In genomic region chr4:63846881-63847597, GRCm38 (mm10) we compare ENCODE assay signal across 20 mouse cellular contexts. TPM values are rescaled to one million over a fixed set of nuclear protein-coding genes. Genes with fewer than 3 reads are reported as not detected.
DNase-seq lines count a peak whose midpoint lies in the region; ATAC-seq and TF ChIP-seq lines count a peak whose summit lies in the region.
"Had no signal": no experiment of that assay in that cellular context is flagged by ENCODE, and none has a peak within 500 bp of the region (broad histone marks: within the 10 kb centered on the region; RNA-seq: fewer than 3 reads in every experiment).

No protein-coding gene starts in this region.

- H3K27me3 ChIP-seq in cerebellum, adult 2 months (ENCODE audit: control insufficient read depth, insufficient read depth, low read length), result no peaks in the 10 kb centered on the region
- no peaks in the 10 kb centered on the region for H3K27me3 ChIP-seq in forebrain, embryonic 12.5 days
- H3K27me3 ChIP-seq in midbrain, embryonic 16.5 days (ENCODE audit: control insufficient read depth, insufficient read depth, low read depth, low read length), result no peaks in the 10 kb centered on the region
- H3K27me3 ChIP-seq: heart, embryonic 15.5 days; hindbrain, embryonic 12.5 days had no signal

- H3K36me3 ChIP-seq in forebrain, embryonic 12.5 days (replicated peaks), result no peaks in the 10 kb centered on the region
- no peaks in the 10 kb centered on the region for H3K36me3 ChIP-seq in midbrain, embryonic 16.5 days (ENCODE audit: control insufficient read depth, insufficient read depth, low read length)
- H3K36me3 ChIP-seq: G1E; heart, embryonic 15.5 days; hindbrain, embryonic 12.5 days; midbrain, embryonic 10.5 days had no signal

- TF ChIP-seq CTCF in cerebellum, adult 2 months (IDR thresholded peaks at IDR 0.05; ENCODE audit: borderline replicate concordance, insufficient read depth, low read depth, low read length), result no peak

- peak; percentile 83 for ATAC-seq in cerebellum, adult (ENCODE audit: insufficient number of reproducible peaks, low FRiP score, low TSS enrichment)
- ATAC-seq in granulocyte monocyte progenitor cell, adult 5-6 weeks (replicated peaks; ENCODE audit: poor library complexity, severe bottlenecking), result peak; percentile 95
- ATAC-seq in forebrain, embryonic 12.5 days (ENCODE audit: low FRiP score), result no peak
- ATAC-seq in midbrain, embryonic 16.5 days, result no peak

- H3K9ac ChIP-seq in forebrain, embryonic 12.5 days, result no peak overlapping the region
- H3K9ac ChIP-seq in midbrain, embryonic 16.5 days (ENCODE audit: low read depth, low read length), result no peak overlapping the region
- H3K9ac ChIP-seq: heart, embryonic 15.5 days; hindbrain, embryonic 12.5 days; lung, embryonic 14.5 days had no signal

- TF ChIP-seq POLR2A in cerebellum, adult 2 months (IDR thresholded peaks at IDR 0.05; ENCODE audit: borderline replicate concordance, insufficient read depth, low read length), result no peak

- H3K4me3 ChIP-seq in cerebellum, adult 2 months (replicated peaks; ENCODE audit: insufficient read depth, low read depth, low read length), result no peak overlapping the region
- H3K4me3 ChIP-seq in forebrain, embryonic 12.5 days (replicated peaks), result no peak overlapping the region
- H3K4me3 ChIP-seq in midbrain, embryonic 16.5 days (ENCODE audit: low read depth, low read length), result no peak overlapping the region
- H3K4me3 ChIP-seq: heart, embryonic 15.5 days; hindbrain, embryonic 12.5 days; midbrain, embryonic 10.5 days had no signal

- H3K27ac ChIP-seq in cerebellum, adult 2 months (ENCODE audit: insufficient read depth, low read length), result no peak overlapping the region
- no peak overlapping the region for H3K27ac ChIP-seq in forebrain, embryonic 12.5 days
- no peak overlapping the region for H3K27ac ChIP-seq in midbrain, embryonic 16.5 days (ENCODE audit: low read length)
- H3K27ac ChIP-seq: heart, embryonic 15.5 days; hindbrain, embryonic 12.5 days; midbrain, embryonic 10.5 days had no signal

- 11% methylated on average over 3 of the region's 3 CpGs for whole genome bisulfite sequencing in cerebellum, adult 2 months
- 79% methylated on average over 3 of the region's 3 CpGs for WGBS in forebrain, embryonic 12.5 days
- WGBS in midbrain, embryonic 16.5 days, result 83% methylated on average over 3 of the region's 3 CpGs

- peaks cover 8% of the 10 kb centered on the region; the same call in 1 of the 2 replicates for H3K4me1 ChIP-seq in cerebellum, adult 2 months (ENCODE audit: control insufficient read depth, insufficient read depth, low read length)
- no peaks in the 10 kb centered on the region for H3K4me1 ChIP-seq in forebrain, embryonic 12.5 days
- H3K4me1 ChIP-seq in midbrain, embryonic 16.5 days (ENCODE audit: control insufficient read depth, insufficient read depth, low read length), result no peaks in the 10 kb centered on the region
- H3K4me1 ChIP-seq: heart, embryonic 15.5 days; hindbrain, embryonic 12.5 days; midbrain, embryonic 10.5 days had no signal

- DNase-seq in cerebellum, postnatal 4 days (ENCODE audit: low spot score in 2 of 2), result no peak
- DNase-seq in cerebellum, adult 2 months, result peak; percentile 33 to 74
- DNase-seq in natural killer cell, adult 2 months (ENCODE audit: low spot score in 2 of 2), result peak; percentile 31 to 42
- DNase-seq in left cerebral cortex, adult 9 months (ENCODE audit: low spot score in 2 of 2), result no peak
- DNase-seq: adrenal gland, postnatal 10 days; kidney, adult 11 months; kidney, postnatal 4 days; lung, embryonic 14.5 days; thymus, adult 18-20 months had no signal

- no peaks in the 10 kb centered on the region for H3K9me3 ChIP-seq in forebrain, embryonic 12.5 days
- H3K9me3 ChIP-seq in midbrain, embryonic 16.5 days (replicated peaks; ENCODE audit: control insufficient read depth, low read length, poor library complexity, severe bottlenecking), result no peaks in the 10 kb centered on the region
- H3K9me3 ChIP-seq: heart, embryonic 15.5 days; hindbrain, embryonic 12.5 days; midbrain, embryonic 10.5 days had no signal

- H3K4me2 ChIP-seq in forebrain, embryonic 12.5 days, result no peak overlapping the region
- H3K4me2 ChIP-seq in midbrain, embryonic 16.5 days (ENCODE audit: low read length), result no peak overlapping the region
- H3K4me2 ChIP-seq: heart, embryonic 15.5 days; hindbrain, embryonic 12.5 days; lung, embryonic 14.5 days had no signal

RNA-seq across cellular contexts. Expression of gene Tnfsf8, which starts 14.1 kb away (rescaled TPM):
- polyA plus RNA-seq in cerebellum, adult 2 months (2012; rRNA removed), result 0.03 TPM in 2 replicates
- 1.2 and 4.0 TPM in 2 replicates for total RNA-seq in granulocyte monocyte progenitor cell, adult 5-6 weeks (2014; fragmentation: Nextera tagmentation)
- total RNA-seq in granulocyte monocyte progenitor cell, adult 5-6 weeks (2017), result 0.39 and 1.6 TPM in 2 replicates
- polyA plus RNA-seq in forebrain, embryonic 12.5 days (2016; fragmentation: Nextera tagmentation; extraction: Ambion mirVana), result not detected in 2 replicates
- polyA plus RNA-seq in midbrain, embryonic 16.5 days (2015; fragmentation: Nextera tagmentation; extraction: Ambion mirVana), result not detected in 2 replicates
- total RNA-seq: G1E; gastrocnemius, postnatal 4 days; layer of hippocampus, postnatal 14 days; left cerebral cortex, postnatal 36 days had no signal
- polyA plus RNA-seq: G1E; hindbrain, embryonic 12.5 days; midbrain, embryonic 10.5 days had no signal

Comparison
In these comparisons a context has a peak if more than half of its experiments do, and no peak if none do; other contexts are left out.
1. DNase-seq: peak in cerebellum, adult 2 months (2 of 2) and natural killer cell, adult 2 months (2 of 2); none in cerebellum, postnatal 4 days (0 of 2) and left cerebral cortex, adult 9 months (0 of 2).
2. ATAC-seq: peak in cerebellum, adult (single experiment) and granulocyte monocyte progenitor cell, adult 5-6 weeks (single experiment); none in forebrain, embryonic 12.5 days (single experiment) and midbrain, embryonic 16.5 days (single experiment).